Mouse (Mus musculus): ENCODE data around the gene Slc1a6. TPM values are rescaled to one million over a fixed set of nuclear protein-coding genes. Genes with fewer than 3 reads are reported as not detected.

Gene Slc1a6
- polyA plus RNA-seq (2015; fragmentation: Illumina TruSeq; extraction: RNeasy Lipid Tissue Mini Kit (QIAGEN cat#74804); ENCODE audit: insufficient read depth, low replicate concordance) = not detected

DNA sequence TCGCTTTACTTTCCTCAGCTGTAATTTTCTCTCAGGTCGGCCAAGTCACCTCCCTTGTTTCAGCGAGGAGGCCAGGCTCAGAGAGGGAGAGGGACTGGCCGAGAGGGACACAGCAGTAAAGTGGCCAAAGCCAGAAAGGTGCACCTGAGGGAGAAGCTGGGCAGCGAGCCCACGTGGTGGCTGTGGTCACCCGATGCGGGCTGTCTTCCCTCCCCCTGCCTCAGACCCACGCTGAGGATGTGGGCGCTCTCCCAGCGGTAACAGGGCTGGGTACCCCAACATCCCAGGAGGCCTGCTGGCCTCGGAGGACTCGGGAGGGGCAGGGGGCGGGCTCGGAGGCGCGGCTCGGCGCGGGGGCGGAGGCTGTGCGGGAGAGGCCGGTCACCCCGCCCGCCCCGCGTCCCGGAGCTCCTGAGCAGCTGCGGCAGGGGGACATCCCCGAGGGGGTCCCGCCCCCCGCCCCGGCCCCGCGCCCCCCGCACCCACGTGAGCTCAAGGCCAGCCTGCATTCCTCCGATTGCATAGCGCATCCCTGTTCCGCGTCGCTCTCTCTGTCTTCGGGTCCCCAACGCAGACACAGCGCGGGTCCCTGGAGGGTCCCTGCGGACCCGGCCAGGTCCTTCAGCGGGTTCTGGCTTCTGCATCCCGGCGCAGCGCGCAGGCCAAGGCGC, at the start of gene Slc1a6:
TSS of gene Slc1a6 (plus strand) at position 516 of the 671 bp plus-strand sequence.

DNA sequence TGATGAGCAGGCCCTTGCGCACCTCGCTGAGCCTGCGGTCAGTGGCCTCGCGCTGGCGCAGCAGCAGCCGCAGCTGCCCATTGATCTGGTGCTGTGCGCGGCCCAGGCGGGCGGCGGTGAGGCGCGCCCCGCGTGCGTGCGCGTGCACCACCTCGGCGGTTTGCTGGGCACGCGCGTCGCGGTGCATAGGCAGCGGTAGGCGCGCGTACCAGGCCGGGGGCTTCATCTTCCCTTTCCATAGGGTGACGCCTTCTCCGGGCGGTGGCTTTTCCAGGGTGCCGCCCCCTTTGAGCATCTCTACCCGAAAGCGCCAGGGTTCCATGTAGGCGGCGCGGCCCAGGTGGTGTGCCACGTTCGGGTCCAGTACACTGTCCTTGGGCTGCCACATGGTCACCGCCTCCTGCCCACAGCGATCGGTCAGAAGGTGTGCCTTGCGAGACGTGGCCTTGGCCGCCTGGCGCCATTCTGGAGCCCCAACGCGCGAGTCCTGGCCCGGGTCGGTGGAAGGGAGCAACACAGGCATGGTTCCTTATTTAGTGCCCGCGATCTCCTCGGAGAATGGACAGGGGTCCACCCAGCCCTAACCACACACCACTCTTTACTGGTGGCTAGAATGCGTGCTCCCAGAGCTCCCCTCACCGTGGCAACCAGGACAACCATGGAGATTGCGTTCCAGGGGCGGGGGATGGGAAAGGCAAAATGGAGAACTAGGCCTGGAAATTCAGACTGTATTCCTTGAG, 27.7 kb upstream of the Slc1a6 start, which contains the start of gene Ccdc105:
TSS of gene Ccdc105 (minus strand) at position 614 of the 740 bp plus-strand sequence.

DNA sequence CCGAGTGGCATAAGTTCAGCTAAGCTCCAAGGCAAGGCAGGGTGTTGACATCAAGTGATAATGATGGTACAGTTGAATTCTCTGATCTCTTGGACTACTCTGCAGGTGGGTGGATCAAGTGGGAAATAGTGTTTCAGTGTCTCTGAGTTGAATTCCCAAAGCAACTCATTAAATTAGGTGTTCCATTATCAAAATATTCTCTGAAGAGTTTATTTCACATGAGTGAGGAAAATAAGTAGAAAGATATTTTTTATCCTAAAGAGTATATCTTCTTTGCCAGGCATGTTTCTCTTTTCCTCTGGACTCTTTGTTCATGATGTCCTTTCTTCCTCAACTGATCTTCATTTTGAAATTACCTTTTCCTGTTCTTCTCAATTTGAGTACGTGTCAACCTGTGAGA, 71.8 kb downstream of the Slc1a6 start, which contains the start of gene Olfr1356:
TSS of gene Olfr1356 (minus strand) at position 101 of the 400 bp plus-strand sequence.

Other genes starting within 250 kb of the Slc1a6 start
- 33.4 TPM for gene Ilvbl, start 206.2 kb upstream of the Slc1a6 start, polyA plus RNA-seq (2015; fragmentation: Illumina TruSeq; extraction: RNeasy Lipid Tissue Mini Kit (QIAGEN cat#74804); ENCODE audit: insufficient read depth, low replicate concordance)
- gene Syde1, start 188.5 kb upstream of the Slc1a6 start, polyA plus RNA-seq (2015; fragmentation: Illumina TruSeq; extraction: RNeasy Lipid Tissue Mini Kit (QIAGEN cat#74804); ENCODE audit: insufficient read depth, low replicate concordance) = 7.4 TPM
- gene Olfr1357, start 162.4 kb upstream of the Slc1a6 start, polyA plus RNA-seq (2015; fragmentation: Illumina TruSeq; extraction: RNeasy Lipid Tissue Mini Kit (QIAGEN cat#74804); ENCODE audit: insufficient read depth, low replicate concordance) = not detected
- gene Casp14, start 62.2 kb upstream of the Slc1a6 start, polyA plus RNA-seq (2015; fragmentation: Illumina TruSeq; extraction: RNeasy Lipid Tissue Mini Kit (QIAGEN cat#74804); ENCODE audit: insufficient read depth, low replicate concordance) = not detected
- not detected for gene Ccdc105, start 27.4 kb upstream of the Slc1a6 start, polyA plus RNA-seq (2015; fragmentation: Illumina TruSeq; extraction: RNeasy Lipid Tissue Mini Kit (QIAGEN cat#74804); ENCODE audit: insufficient read depth, low replicate concordance)
- not detected for gene Olfr1356, start 71.7 kb downstream of the Slc1a6 start, polyA plus RNA-seq (2015; fragmentation: Illumina TruSeq; extraction: RNeasy Lipid Tissue Mini Kit (QIAGEN cat#74804); ENCODE audit: insufficient read depth, low replicate concordance)
- gene Olfr1355, start 95.0 kb downstream of the Slc1a6 start, polyA plus RNA-seq (2015; fragmentation: Illumina TruSeq; extraction: RNeasy Lipid Tissue Mini Kit (QIAGEN cat#74804); ENCODE audit: insufficient read depth, low replicate concordance) = not detected
- not detected for gene Olfr1354, start 132.7 kb downstream of the Slc1a6 start, polyA plus RNA-seq (2015; fragmentation: Illumina TruSeq; extraction: RNeasy Lipid Tissue Mini Kit (QIAGEN cat#74804); ENCODE audit: insufficient read depth, low replicate concordance)
- gene Olfr8, start 170.1 kb downstream of the Slc1a6 start, polyA plus RNA-seq (2015; fragmentation: Illumina TruSeq; extraction: RNeasy Lipid Tissue Mini Kit (QIAGEN cat#74804); ENCODE audit: insufficient read depth, low replicate concordance) = not detected
- gene Olfr1353, start 182.8 kb downstream of the Slc1a6 start, polyA plus RNA-seq (2015; fragmentation: Illumina TruSeq; extraction: RNeasy Lipid Tissue Mini Kit (QIAGEN cat#74804); ENCODE audit: insufficient read depth, low replicate concordance) = not detected
- gene Olfr1352, start 200.6 kb downstream of the Slc1a6 start, polyA plus RNA-seq (2015; fragmentation: Illumina TruSeq; extraction: RNeasy Lipid Tissue Mini Kit (QIAGEN cat#74804); ENCODE audit: insufficient read depth, low replicate concordance) = not detected
- not detected for gene Olfr1351, start 232.0 kb downstream of the Slc1a6 start, polyA plus RNA-seq (2015; fragmentation: Illumina TruSeq; extraction: RNeasy Lipid Tissue Mini Kit (QIAGEN cat#74804); ENCODE audit: insufficient read depth, low replicate concordance)
- gene Olfr57, start 248.2 kb downstream of the Slc1a6 start, polyA plus RNA-seq (2015; fragmentation: Illumina TruSeq; extraction: RNeasy Lipid Tissue Mini Kit (QIAGEN cat#74804); ENCODE audit: insufficient read depth, low replicate concordance) = not detected

Measured in spleen, adult 10 weeks (tissue).